ENCODE assay signal across 28 mouse cellular contexts in genomic region chr4:58627021-58627420, GRCm38 (mm10).
DNase-seq lines count a peak whose midpoint lies in the region; ATAC-seq and TF ChIP-seq lines count a peak whose summit lies in the region.
"Had no signal": no experiment of that assay in that cellular context is flagged by ENCODE, and none has a peak within 500 bp of the region (broad histone marks: within the 10 kb centered on the region; RNA-seq: fewer than 3 reads in every experiment).

No protein-coding gene starts in this region.

- H3K4me2 ChIP-seq in midbrain, embryonic 11.5 days: no peak overlapping the region
- H3K4me2 ChIP-seq in stomach, postnatal 0 days (replicated peaks; ENCODE audit: low read depth): no peak overlapping the region
- H3K4me2 ChIP-seq: forebrain, embryonic 13.5 days; heart, embryonic 13.5 days; hindbrain, embryonic 12.5 days; hindbrain, embryonic 15.5 days had no signal

- peak; percentile 55 for DNase-seq in heart, adult 11 months
- no peak for DNase-seq in heart, embryonic 10.5 days (ENCODE audit: low spot score)
- peak; percentile 41 for DNase-seq in midbrain, embryonic 11.5 days (ENCODE audit: low spot score, missing footprints)
- DNase-seq in midbrain, embryonic 10.5 days (ENCODE audit: low spot score): no peak
- DNase-seq in stomach, postnatal 0 days (ENCODE audit: low spot score): peak; percentile 20
- no peak for DNase-seq in layer of hippocampus, adult 2 months (ENCODE audit: low spot score in 2 of 2)
- DNase-seq: adrenal gland, adult 2 months; adrenal gland, postnatal 14 days; B cell, adult 2 months; cerebellum, adult 11 months; cerebellum, adult 2 months; cerebellum, adult 9-11 months; cerebellum, postnatal 25 days; gastrocnemius, adult 2 months; gastrocnemius, postnatal 14 days; heart, adult 18-20 months; heart, postnatal 14 days; heart, postnatal 4 days; kidney, adult 11 months had no signal

- TF ChIP-seq CTCF in stomach, postnatal 0 days (IDR thresholded peaks at IDR 0.05; ENCODE audit: low read depth): no peak
- TF ChIP-seq CTCF in layer of hippocampus, adult 2 months (conservative IDR thresholded peaks at IDR 0.05): no peak

- H3K4me3 ChIP-seq in heart, embryonic 10.5 days: no peak overlapping the region
- no peak overlapping the region for H3K4me3 ChIP-seq in midbrain, embryonic 11.5 days (ENCODE audit: low read depth, low read length)
- no peak overlapping the region for H3K4me3 ChIP-seq in midbrain, embryonic 10.5 days
- H3K4me3 ChIP-seq in stomach, postnatal 0 days (ENCODE audit: low read depth, low read length): no peak overlapping the region
- no peak overlapping the region for H3K4me3 ChIP-seq in layer of hippocampus, adult 2 months
- H3K4me3 ChIP-seq: forebrain, embryonic 10.5 days; forebrain, embryonic 13.5 days; gastrocnemius, adult 2 months; heart, embryonic 13.5 days; hindbrain, embryonic 12.5 days; hindbrain, embryonic 15.5 days had no signal

- no peak overlapping the region for H3K9ac ChIP-seq in midbrain, embryonic 11.5 days (ENCODE audit: low read length)
- H3K9ac ChIP-seq in stomach, postnatal 0 days (ENCODE audit: low read length): no peak overlapping the region
- H3K9ac ChIP-seq: forebrain, embryonic 13.5 days; heart, embryonic 13.5 days; hindbrain, embryonic 12.5 days; hindbrain, embryonic 15.5 days had no signal

- H3K4me1 ChIP-seq in heart, embryonic 10.5 days: 0 out of 2 replicates have a peak, but pooled peaks cover 5% of the 10 kb centered on the region
- H3K4me1 ChIP-seq in midbrain, embryonic 11.5 days (ENCODE audit: control insufficient read depth, insufficient read depth, low read length): no peaks in the 10 kb centered on the region
- H3K4me1 ChIP-seq in midbrain, embryonic 10.5 days: no peaks in the 10 kb centered on the region
- H3K4me1 ChIP-seq in stomach, postnatal 0 days (replicated peaks; ENCODE audit: control insufficient read depth, insufficient read depth): no peaks in the 10 kb centered on the region
- H3K4me1 ChIP-seq: forebrain, embryonic 10.5 days; forebrain, embryonic 13.5 days; heart, embryonic 13.5 days; hindbrain, embryonic 12.5 days; hindbrain, embryonic 15.5 days had no signal

- 46% methylated on average over 7 of the region's 7 CpGs for WGBS in heart, embryonic 10.5 days
- 62% methylated on average over 7 of the region's 7 CpGs for WGBS in midbrain, embryonic 11.5 days
- WGBS in midbrain, embryonic 10.5 days: 64% methylated on average over 7 of the region's 7 CpGs
- 50% methylated on average over 7 of the region's 7 CpGs for WGBS in stomach, postnatal 0 days

- H3K9me3 ChIP-seq in heart, embryonic 10.5 days: 0 out of 2 replicates have a peak, but pooled peaks cover 3% of the 10 kb centered on the region
- H3K9me3 ChIP-seq in midbrain, embryonic 11.5 days (ENCODE audit: control insufficient read depth, low read length): no peaks in the 10 kb centered on the region; the same call in 1 of the 2 replicates
- peaks cover 6% of the 10 kb centered on the region for H3K9me3 ChIP-seq in midbrain, embryonic 10.5 days (replicated peaks)
- no peaks in the 10 kb centered on the region for H3K9me3 ChIP-seq in stomach, postnatal 0 days (ENCODE audit: control insufficient read depth, low read length)
- H3K9me3 ChIP-seq: hindbrain, embryonic 15.5 days had no signal

- no peak for TF ChIP-seq EP300 in stomach, postnatal 0 days (optimal IDR thresholded peaks at IDR 0.05)

- no peaks in the 10 kb centered on the region for H3K27me3 ChIP-seq in heart, embryonic 10.5 days (ENCODE audit: insufficient read depth, poor library complexity, severe bottlenecking)
- H3K27me3 ChIP-seq in midbrain, embryonic 11.5 days (ENCODE audit: control insufficient read depth, insufficient read depth, low read length): no peaks in the 10 kb centered on the region
- H3K27me3 ChIP-seq in midbrain, embryonic 10.5 days (ENCODE audit: low read depth, poor library complexity, severe bottlenecking): no peaks in the 10 kb centered on the region
- H3K27me3 ChIP-seq in stomach, postnatal 0 days (ENCODE audit: control insufficient read depth, insufficient read depth, low read length): no peaks in the 10 kb centered on the region; the same call in 1 of the 2 replicates
- H3K27me3 ChIP-seq: CH12.LX; forebrain, embryonic 13.5 days; heart, embryonic 13.5 days; hindbrain, embryonic 12.5 days; hindbrain, embryonic 15.5 days; Patski had no signal

- no peaks in the 10 kb centered on the region for H3K36me3 ChIP-seq in heart, embryonic 10.5 days
- no peaks in the 10 kb centered on the region for H3K36me3 ChIP-seq in midbrain, embryonic 11.5 days (ENCODE audit: control insufficient read depth, insufficient read depth, low read length)
- H3K36me3 ChIP-seq in midbrain, embryonic 10.5 days: no peaks in the 10 kb centered on the region
- no peaks in the 10 kb centered on the region for H3K36me3 ChIP-seq in stomach, postnatal 0 days (ENCODE audit: control insufficient read depth, insufficient read depth, low read length)
- H3K36me3 ChIP-seq: forebrain, embryonic 10.5 days; G1E; heart, embryonic 13.5 days; hindbrain, embryonic 12.5 days; hindbrain, embryonic 15.5 days had no signal

- no peak overlapping the region for H3K27ac ChIP-seq in heart, embryonic 10.5 days
- no peak overlapping the region for H3K27ac ChIP-seq in midbrain, embryonic 11.5 days (ENCODE audit: low read depth, low read length)
- no peak overlapping the region for H3K27ac ChIP-seq in midbrain, embryonic 10.5 days (replicated peaks)
- no peak overlapping the region for H3K27ac ChIP-seq in stomach, postnatal 0 days (replicated peaks)
- no peak overlapping the region for H3K27ac ChIP-seq in layer of hippocampus, adult 2 months
- H3K27ac ChIP-seq: forebrain, embryonic 10.5 days; forebrain, embryonic 13.5 days; gastrocnemius, adult 2 months; heart, embryonic 13.5 days; hindbrain, embryonic 12.5 days; hindbrain, embryonic 15.5 days had no signal

- no peak for ATAC-seq in midbrain, embryonic 11.5 days (ENCODE audit: low FRiP score)
- ATAC-seq in stomach, postnatal 0 days (ENCODE audit: low FRiP score, low TSS enrichment): no peak
- ATAC-seq: forebrain, embryonic 13.5 days; forebrain, embryonic 16.5 days; Patski had no signal

Comparison
In these comparisons a context has a peak if more than half of its experiments do, and no peak if none do; other contexts are left out.
1. DNase-seq: peak in heart, adult 11 months (single experiment), midbrain, embryonic 11.5 days (single experiment) and stomach, postnatal 0 days (single experiment); none in heart, embryonic 10.5 days (single experiment), midbrain, embryonic 10.5 days (single experiment) and layer of hippocampus, adult 2 months (0 of 2).